Mouse (Mus musculus): ENCODE measurements around the gene Efna2. TPM values are rescaled to one million over a fixed set of nuclear protein-coding genes. Genes with fewer than 3 reads are reported as not detected.
"Not testable (repeated sequence)": the region's sequence is repeated elsewhere in the genome, so short reads cannot be mapped to it uniquely, and the experiment has no call there.

Efna2 gene
- polyA plus RNA-seq, 1 experiment from 2014 or later, result 24.8 TPM

- no peak overlapping the region for H3K9ac ChIP-seq (ENCODE audit: low read depth, low read length)
- H3K4me1 ChIP-seq (replicated peaks; ENCODE audit: control insufficient read depth, insufficient read depth, low read length), result peaks cover 30% of the 10 kb centered on the region
- DNase-seq (ENCODE audit: low spot score) (no peak), ATAC-seq (ENCODE audit: low FRiP score) (no peak)
- H3K4me3 ChIP-seq (ENCODE audit: low read depth, low read length), result no peak overlapping the region
- H3K36me3 ChIP-seq (ENCODE audit: control insufficient read depth, insufficient read depth, low read length), result no peaks in the 10 kb centered on the region
- H3K27ac ChIP-seq (ENCODE audit: low read depth, low read length), result no peak overlapping the region
- 0 out of 2 replicates have a peak, but pooled peaks cover 2% of the 10 kb centered on the region for H3K27me3 ChIP-seq (ENCODE audit: control insufficient read depth, insufficient read depth, low read length)
- 74% methylated on average over 6 of the region's 6 CpGs for WGBS
- no peaks in the 10 kb centered on the region for H3K9me3 ChIP-seq (ENCODE audit: control insufficient read depth, low read length)
- no peak overlapping the region for H3K4me2 ChIP-seq (replicated peaks; ENCODE audit: low read depth, low read length)
Measured at GRCm38 (mm10) chr10:80162716-80163299, 16.5 kb upstream of the Efna2 start.

- WGBS, result 78% methylated on average over 8 of the region's 8 CpGs
- H3K9ac ChIP-seq (ENCODE audit: low read depth, low read length), result no peak overlapping the region
- ATAC-seq (ENCODE audit: low FRiP score), result no peak
- H3K9me3 ChIP-seq (ENCODE audit: control insufficient read depth, low read length), result no peaks in the 10 kb centered on the region
- no peak overlapping the region for H3K4me3 ChIP-seq (ENCODE audit: low read depth, low read length)
- no peaks in the 10 kb centered on the region for H3K36me3 ChIP-seq (ENCODE audit: control insufficient read depth, insufficient read depth, low read length)
- peak; percentile 2 for DNase-seq (ENCODE audit: low spot score)
- no peak overlapping the region for H3K27ac ChIP-seq (ENCODE audit: low read depth, low read length)
- H3K27me3 ChIP-seq (ENCODE audit: control insufficient read depth, insufficient read depth, low read length), result 0 out of 2 replicates have a peak, but pooled peaks cover 2% of the 10 kb centered on the region
- no peak overlapping the region for H3K4me2 ChIP-seq (replicated peaks; ENCODE audit: low read depth, low read length)
- H3K4me1 ChIP-seq (replicated peaks; ENCODE audit: control insufficient read depth, insufficient read depth, low read length), result peaks cover 26% of the 10 kb centered on the region
Measured at GRCm38 (mm10) chr10:80163721-80164120, 15.6 kb upstream of the Efna2 start.

GRCm38 (mm10) chr10:80164161-80164997 lies 14.9 kb upstream of the Efna2 start:
- peak overlapping the region; percentile 77 for H3K27ac ChIP-seq (ENCODE audit: low read depth, low read length)
- H3K4me3 ChIP-seq (ENCODE audit: low read depth, low read length), result peak overlapping the region; percentile 34
- 0 out of 2 replicates have a peak, but pooled peaks cover 2% of the 10 kb centered on the region for H3K27me3 ChIP-seq (ENCODE audit: control insufficient read depth, insufficient read depth, low read length)
- H3K9me3 ChIP-seq (ENCODE audit: control insufficient read depth, low read length), result no peaks in the 10 kb centered on the region
- ATAC-seq (ENCODE audit: low FRiP score) (peak; percentile 10), DNase-seq (ENCODE audit: low spot score) (no peak)
- peaks cover 23% of the 10 kb centered on the region for H3K4me1 ChIP-seq (replicated peaks; ENCODE audit: control insufficient read depth, insufficient read depth, low read length)
- peak overlapping the region; percentile 70 for H3K4me2 ChIP-seq (replicated peaks; ENCODE audit: low read depth, low read length)
- H3K9ac ChIP-seq (ENCODE audit: low read depth, low read length), result peak overlapping the region; percentile 49
- WGBS, result 10% methylated on average over 43 of the region's 44 CpGs
- H3K36me3 ChIP-seq (ENCODE audit: control insufficient read depth, insufficient read depth, low read length), result no peaks in the 10 kb centered on the region

- WGBS, result under 1% methylated on average over 17 of the region's 17 CpGs
- H3K4me1 ChIP-seq (replicated peaks; ENCODE audit: control insufficient read depth, insufficient read depth, low read length), result peaks cover 23% of the 10 kb centered on the region
- H3K27ac ChIP-seq (ENCODE audit: low read depth, low read length), result peak overlapping the region; percentile 77
Measured at GRCm38 (mm10) chr10:80164998-80165344, 14.3 kb upstream of the Efna2 start.

GRCm38 (mm10) chr10:80165392-80166128 lies 13.7 kb upstream of the Efna2 start, which contains the start of gene Cirbp:
Gene Cirbp (plus strand): TSS chr10:80165985.
- Histone ChIP-seq H3K4me1 (replicated peaks; ENCODE audit: control insufficient read depth, insufficient read depth, low read length) (peaks cover 23% of the 10 kb centered on the region), H3K4me3 (ENCODE audit: low read depth, low read length) (peak within 1 kb of the TSS; percentile 34), H3K36me3 (ENCODE audit: control insufficient read depth, insufficient read depth, low read length) (peaks cover 8% of the 10 kb centered on the region), H3K27ac (ENCODE audit: low read depth, low read length) (peak within 1 kb of the TSS; percentile 82), H3K27me3 (ENCODE audit: control insufficient read depth, insufficient read depth, low read length) (0 out of 2 replicates have a peak, but pooled peaks cover 2% of the 10 kb centered on the region), H3K9me3 (ENCODE audit: control insufficient read depth, low read length) (no peaks in the 10 kb centered on the region), H3K4me2 (replicated peaks; ENCODE audit: low read depth, low read length) (peak within 1 kb of the TSS; percentile 70), H3K9ac (ENCODE audit: low read depth, low read length) (peak within 1 kb of the TSS; percentile 49)
- 0 out of 2 replicates have a peak, but pooled peaks have one; percentile 7 for ATAC-seq (ENCODE audit: low FRiP score)
- 17% methylated on average over 20 of the region's 20 CpGs for WGBS
- DNase-seq (ENCODE audit: low spot score), result peak; percentile 65

More at GRCm38 (mm10) chr10:80164998-80165344, 14.3 kb upstream of the Efna2 start:
- peak; percentile 25 for ATAC-seq (ENCODE audit: low FRiP score)
- Histone ChIP-seq H3K36me3 (ENCODE audit: control insufficient read depth, insufficient read depth, low read length) (peaks cover 2% of the 10 kb centered on the region; the same call in 1 of the 2 replicates), H3K27me3 (ENCODE audit: control insufficient read depth, insufficient read depth, low read length) (0 out of 2 replicates have a peak, but pooled peaks cover 2% of the 10 kb centered on the region), H3K9ac (ENCODE audit: low read depth, low read length) (peak overlapping the region; percentile 49), H3K4me2 (replicated peaks; ENCODE audit: low read depth, low read length) (peak overlapping the region; percentile 70), H3K4me3 (ENCODE audit: low read depth, low read length) (peak overlapping the region; percentile 34), H3K9me3 (ENCODE audit: control insufficient read depth, low read length) (no peaks in the 10 kb centered on the region)
- DNase-seq (ENCODE audit: low spot score), result peak; percentile 97

GRCm38 (mm10) chr10:80166136-80166535 lies 13.1 kb upstream of the Efna2 start:
- H3K36me3 ChIP-seq (ENCODE audit: control insufficient read depth, insufficient read depth, low read length); H3K4me2 ChIP-seq (replicated peaks; ENCODE audit: low read depth, low read length); DNase-seq (ENCODE audit: low spot score); H3K4me3 ChIP-seq (ENCODE audit: low read depth, low read length); H3K9me3 ChIP-seq (ENCODE audit: control insufficient read depth, low read length); ATAC-seq (ENCODE audit: low FRiP score); H3K27me3 ChIP-seq (ENCODE audit: control insufficient read depth, insufficient read depth, low read length): not testable (repeated sequence)
- H3K9ac ChIP-seq (ENCODE audit: low read depth, low read length), result peak overlapping the region; percentile 44; the same call in 1 of the 2 replicates
- peak overlapping the region; percentile 82 for H3K27ac ChIP-seq (ENCODE audit: low read depth, low read length)
- peaks cover 17% of the 10 kb centered on the region for H3K4me1 ChIP-seq (replicated peaks; ENCODE audit: control insufficient read depth, insufficient read depth, low read length)
- 86% methylated on average over 4 of the region's 4 CpGs for WGBS

- peak overlapping the region; percentile 95 for H3K4me3 ChIP-seq (ENCODE audit: low read depth, low read length)
- peak overlapping the region; percentile 97 for H3K27ac ChIP-seq (ENCODE audit: low read depth, low read length)
- peak; percentile 92 for ATAC-seq (ENCODE audit: low FRiP score)
- H3K9ac ChIP-seq (ENCODE audit: low read depth, low read length), result peak overlapping the region; percentile 99
- H3K4me2 ChIP-seq (replicated peaks; ENCODE audit: low read depth, low read length), result peak overlapping the region; percentile 57
- 0 out of 2 replicates have a peak, but pooled peaks cover 2% of the 10 kb centered on the region for H3K27me3 ChIP-seq (ENCODE audit: control insufficient read depth, insufficient read depth, low read length)
- under 1% methylated on average over 55 of the region's 55 CpGs for WGBS
- no peaks in the 10 kb centered on the region for H3K9me3 ChIP-seq (ENCODE audit: control insufficient read depth, low read length)
- DNase-seq (ENCODE audit: low spot score), result peak; percentile 99
- H3K36me3 ChIP-seq (ENCODE audit: control insufficient read depth, insufficient read depth, low read length), result peaks cover 17% of the 10 kb centered on the region
- H3K4me1 ChIP-seq (replicated peaks; ENCODE audit: control insufficient read depth, insufficient read depth, low read length), result peaks cover 17% of the 10 kb centered on the region
Measured at GRCm38 (mm10) chr10:80167460-80168037, 11.7 kb upstream of the Efna2 start.
